Mouse (Mus musculus): ENCODE data around the gene Ncoa7. TPM values are rescaled to one million over a fixed set of nuclear protein-coding genes. Genes with fewer than 3 reads are reported as not detected.

The Ncoa7 gene
- total RNA-seq, 2 experiments from 2014 or later = 6.4 TPM

DNA sequence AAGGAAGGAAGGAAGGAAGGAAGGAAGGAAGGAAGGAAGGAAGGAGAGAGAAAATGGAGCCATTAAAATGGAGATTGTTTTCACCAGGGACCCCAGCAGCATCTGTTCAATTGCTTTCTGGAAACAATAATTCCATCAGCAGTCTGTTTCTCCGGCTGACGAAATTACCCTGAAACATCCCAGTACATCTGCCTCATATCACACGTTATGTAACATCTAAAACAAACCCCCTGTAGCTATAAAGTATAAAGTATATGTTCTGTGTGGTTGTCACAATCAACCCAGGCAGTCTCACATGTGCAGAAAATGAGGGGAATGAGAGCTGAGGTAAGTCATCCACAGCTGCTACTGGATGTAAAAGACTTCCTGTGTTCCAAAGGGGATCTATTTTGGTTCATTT, 49.0 kb downstream of the Ncoa7 start:
- intact Hi-C loops (cut with DNase I) = no loop called here
- DNase-seq = no peak

DNA sequence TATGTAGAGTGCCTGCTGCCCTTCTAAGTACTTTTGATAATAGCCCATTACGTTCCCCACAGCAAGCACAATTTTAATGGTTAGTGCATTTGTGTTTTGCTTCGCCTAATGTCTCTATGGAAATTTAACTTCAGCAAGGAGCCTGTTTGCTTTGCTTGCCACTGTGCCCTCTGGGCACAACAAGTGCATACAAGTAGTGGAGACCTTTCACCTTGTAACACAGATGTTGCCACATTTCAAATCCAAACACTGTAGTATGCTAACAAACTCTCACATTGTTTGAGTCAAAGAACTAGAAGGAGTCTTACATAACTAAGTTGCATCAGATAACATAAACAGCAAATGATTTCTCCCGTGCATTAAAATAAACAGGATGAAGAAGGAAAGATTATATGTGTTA, 50.6 kb downstream of the Ncoa7 start:
- DNase-seq = no peak
- intact Hi-C loops (cut with DNase I) = no loop called here

DNA sequence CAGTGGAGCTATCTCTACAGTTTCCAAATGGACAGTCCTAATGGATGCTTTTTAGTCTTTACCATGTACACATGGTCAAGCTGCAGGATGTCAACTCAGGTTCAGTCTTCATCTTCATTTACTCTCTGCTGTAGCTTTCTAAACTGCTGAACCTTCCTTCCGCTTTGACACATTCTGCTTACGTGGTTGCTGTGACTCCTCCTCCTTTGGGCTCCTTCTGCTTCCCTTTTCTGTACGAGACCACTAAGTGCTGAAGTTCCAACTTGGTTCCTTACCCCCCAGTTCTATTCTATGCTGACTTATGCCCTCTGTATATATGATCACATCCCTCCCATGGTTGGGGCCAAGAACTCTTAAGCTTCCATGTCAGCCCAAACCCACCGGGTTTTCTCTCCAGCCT, 51.5 kb downstream of the Ncoa7 start:
- DNase-seq = no peak
- intact Hi-C loops (cut with DNase I) = no loop called here

DNA sequence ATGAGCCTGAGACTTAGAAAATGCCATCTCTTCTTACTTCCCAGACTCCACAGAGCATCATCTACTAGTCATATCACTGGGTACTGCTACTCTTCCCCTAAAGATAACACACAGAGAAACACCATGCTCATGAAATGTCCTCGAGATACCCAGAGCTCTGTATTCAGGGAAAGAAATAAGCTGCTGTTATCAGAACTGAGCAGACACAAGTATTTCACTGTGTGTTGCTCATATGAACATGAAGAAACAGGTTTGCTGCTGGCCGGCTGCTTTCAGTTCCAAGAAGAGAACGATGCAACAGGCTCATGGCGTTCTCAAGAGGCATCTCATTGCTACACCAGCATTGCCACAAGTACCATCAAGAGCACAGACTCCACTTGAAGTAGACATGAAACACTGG, 53.3 kb downstream of the Ncoa7 start:
- DNase-seq = no peak
- intact Hi-C loops (cut with DNase I) = no loop called here

DNA sequence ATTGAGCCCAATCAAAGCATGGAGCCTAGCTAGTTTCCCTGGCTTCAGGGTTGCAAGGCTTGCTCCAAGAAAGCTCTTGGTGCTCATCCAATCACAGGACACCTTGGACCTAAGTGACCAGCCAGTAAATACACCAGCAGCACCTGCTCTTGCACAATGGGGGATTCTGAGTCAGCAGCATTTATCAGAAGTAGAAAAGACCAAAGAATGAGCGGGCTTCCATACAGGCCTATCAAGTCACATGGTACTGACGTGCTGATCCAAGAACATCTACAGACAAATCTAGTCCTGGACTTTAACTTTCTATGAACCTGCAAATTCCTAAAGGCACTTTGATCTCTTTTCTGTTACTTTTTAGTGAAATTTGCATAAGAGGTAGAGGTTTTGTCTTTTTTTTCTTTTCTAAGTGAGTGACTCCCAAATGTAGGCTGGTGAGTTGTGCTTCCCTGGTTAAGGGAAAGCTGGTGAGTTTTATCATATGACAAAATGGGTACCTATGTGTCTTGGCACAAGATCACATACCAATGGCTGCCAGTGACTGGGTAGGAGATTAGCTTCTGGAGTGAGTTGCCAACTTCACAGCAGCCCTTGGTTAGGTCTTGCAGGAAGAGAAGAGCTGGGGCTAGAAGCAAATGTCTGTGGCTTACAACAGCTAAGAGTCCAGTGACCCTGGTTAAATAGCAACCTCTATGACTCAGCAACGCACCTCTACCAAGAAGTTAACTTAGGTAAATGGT, 57.7 kb downstream of the Ncoa7 start:
- intact Hi-C loops (cut with DNase I) = no loop called here
- peak in 1 of 2 experiments; percentile 13 for DNase-seq

DNA sequence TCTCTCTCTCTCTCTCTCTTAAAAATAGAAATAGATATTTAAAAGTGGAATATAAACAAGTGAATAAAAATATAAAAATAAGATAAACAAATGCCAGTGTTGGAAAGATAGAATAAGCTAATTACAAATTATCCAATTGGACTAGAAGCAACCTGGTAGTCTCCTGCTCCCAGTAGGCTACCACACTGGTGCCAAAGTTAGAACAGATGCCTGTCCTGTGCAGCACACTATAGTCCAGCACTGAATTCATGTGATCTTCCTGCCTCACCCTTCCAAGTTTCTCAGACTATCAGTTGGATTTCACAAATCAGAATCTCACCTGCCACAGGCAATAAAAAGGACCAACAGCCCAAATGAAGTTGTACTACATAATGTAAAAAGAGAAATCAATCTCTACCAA, 59.9 kb downstream of the Ncoa7 start:
- no peak for DNase-seq
- intact Hi-C loops (cut with DNase I) = no loop called here

DNA sequence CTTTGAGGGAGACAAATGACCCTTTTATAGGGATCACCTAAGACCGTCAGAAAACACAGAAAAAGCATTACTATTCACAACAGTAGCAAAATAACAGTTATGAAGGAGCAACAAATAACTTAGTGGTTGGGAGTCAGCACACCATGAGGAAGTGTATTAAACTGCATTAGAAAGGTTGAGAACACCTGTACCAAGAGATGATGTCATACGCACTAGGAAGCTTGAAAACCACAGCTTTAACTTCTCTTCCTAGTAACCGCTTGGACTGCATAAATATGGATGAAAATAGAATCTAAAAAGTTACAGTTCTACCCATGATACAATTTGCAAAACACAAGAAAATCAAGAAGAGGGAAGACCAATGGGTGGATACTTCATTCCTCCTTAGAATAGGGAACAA, 64.7 kb downstream of the Ncoa7 start:
- no peak for DNase-seq
- intact Hi-C loops (cut with DNase I) = no loop called here

DNA sequence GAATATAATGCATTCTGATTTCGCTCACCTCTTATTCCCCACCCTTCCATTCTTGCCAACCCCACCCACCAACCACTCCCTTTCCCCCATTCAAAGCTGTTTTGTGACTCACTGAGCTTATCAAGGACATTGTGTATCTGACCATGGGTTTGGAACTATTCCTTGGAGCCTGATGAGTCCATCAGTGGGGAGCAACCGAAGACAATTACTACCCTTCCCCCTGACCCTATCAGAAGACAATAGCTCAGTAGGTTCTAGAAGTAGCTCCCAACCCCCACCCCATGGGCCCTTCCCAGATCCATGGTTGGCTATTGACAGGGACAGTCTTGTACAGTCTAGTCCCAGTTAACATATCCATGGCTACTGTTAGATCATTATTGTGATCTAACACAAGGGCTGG, 65.8 kb downstream of the Ncoa7 start:
- no peak for DNase-seq
- intact Hi-C loops (cut with DNase I) = no loop called here

DNA sequence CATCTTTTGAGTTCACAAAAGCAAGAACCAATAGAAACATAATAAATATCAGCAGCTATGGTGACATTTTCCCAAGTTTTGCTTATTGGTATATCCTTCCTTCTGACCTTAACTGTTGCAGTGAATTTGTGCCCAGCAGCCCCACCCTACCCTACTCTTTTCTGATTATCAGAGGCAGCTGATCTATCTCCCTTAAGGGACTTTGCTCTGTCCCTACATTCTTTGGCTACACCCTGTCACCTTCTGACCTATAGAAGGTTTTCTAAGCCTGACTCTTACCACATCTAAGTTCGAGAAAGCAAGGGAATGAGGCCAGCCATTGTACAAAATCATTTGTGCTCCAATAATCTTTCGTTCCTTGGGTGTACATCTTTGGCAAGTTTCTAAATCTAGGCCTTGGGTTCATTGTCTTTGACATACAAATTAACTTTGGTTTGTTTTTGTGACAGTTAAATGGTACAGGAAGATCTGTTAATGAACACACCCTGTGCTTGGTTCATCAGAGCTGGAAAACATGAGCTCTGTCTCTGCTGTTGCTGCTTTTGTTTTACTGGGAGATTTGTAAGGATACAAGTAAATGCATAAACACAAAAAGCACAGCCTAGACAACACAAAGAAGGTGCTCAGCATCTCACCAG, 69.9 kb downstream of the Ncoa7 start:
- intact Hi-C loops (cut with DNase I) = no loop called here
- no peak for DNase-seq

DNA sequence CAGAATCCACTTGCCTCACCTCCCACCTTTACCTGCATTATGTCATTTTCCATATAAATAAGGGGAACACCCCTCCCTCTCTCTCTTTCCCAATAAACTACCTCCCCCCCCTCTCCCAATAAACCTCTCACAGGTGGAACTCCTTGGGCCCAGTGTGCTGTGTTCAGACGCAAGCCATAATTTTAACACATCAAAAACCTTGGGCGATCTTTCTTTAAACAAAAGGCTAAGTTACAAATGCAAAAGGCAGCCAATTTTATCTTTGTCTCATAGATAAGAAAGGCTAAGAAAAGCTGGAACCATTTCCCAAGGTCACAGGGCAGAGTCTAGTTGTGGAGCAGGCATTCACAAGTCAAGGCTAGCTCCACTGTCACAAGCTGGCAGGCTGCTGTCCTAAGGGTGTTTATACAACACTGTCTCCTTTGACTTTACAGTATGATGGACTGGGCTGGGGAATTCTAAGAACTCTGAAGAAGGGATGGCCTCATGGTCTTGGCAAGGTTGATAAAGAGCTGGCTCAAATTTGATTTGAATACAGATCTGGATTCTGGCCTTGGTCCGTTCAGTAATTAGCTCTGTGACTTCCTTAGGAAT, 71.7 kb downstream of the Ncoa7 start:
- intact Hi-C loops (cut with DNase I) = no loop called here
- peak in 1 of 2 experiments; percentile 6 for DNase-seq

DNA sequence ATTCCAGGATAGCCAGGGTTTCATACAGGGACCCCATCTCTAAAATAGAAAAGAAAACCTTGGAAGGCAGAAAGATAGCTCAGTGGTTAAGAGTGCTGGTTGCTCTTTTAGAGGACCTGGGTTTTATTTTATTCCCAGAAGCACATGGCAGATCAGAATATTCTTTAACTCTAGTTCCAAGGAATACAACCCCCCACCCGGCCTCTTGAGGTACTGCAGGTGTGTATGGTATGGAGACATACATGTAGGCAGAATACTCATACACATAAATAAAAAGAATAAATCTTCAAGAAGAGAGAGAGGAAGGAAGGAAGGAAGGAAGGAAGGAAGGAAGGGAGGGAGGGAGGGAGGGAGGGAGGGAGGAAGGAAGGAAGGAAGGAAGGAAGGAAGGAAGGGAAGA, 72.3 kb downstream of the Ncoa7 start:
- DNase-seq = no peak
- intact Hi-C loops (cut with DNase I) = no loop called here

DNA sequence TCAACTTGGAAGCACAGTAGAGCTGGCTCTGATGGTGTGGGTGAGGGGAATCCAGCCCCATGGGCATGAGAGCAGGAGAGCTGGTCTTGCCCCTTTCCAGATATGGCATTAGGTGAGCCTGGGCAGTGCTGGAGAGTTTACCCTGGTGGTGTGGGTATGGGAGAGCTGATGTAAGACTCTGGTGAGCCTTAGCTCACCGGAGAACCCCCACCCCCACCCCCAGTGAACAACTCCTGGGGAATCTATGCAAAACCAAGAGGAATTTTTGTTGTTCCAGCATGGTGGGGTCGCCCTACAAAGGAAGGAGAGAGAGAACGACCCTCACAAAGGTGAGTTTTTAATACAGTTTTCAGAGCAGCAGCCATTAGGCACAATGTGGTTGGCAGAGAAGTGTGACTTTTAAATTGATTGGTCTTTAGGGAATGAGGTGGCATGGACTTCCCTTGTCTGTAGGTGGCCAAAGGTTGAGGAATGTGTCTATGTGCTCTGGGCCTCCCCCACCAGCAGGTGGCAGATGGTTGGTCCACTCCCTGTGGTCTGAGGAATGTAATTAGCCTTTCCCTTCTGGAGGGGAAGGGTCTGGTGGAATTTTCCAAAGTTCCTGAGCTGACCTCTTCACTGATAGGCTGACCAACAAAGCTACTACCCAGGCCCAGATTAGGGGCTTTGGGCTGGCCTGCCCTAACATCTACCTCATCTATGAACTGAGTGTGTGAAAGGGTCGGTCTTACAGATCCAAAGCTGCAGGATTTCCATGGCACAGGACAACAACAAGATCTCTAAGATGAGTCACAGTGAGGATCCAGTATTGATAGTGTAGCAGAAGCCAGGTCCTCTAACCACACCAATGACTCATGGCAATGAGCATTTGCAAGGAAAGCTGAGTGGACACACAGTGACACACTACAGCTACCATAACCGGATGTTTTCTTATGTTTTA, 73.7 kb downstream of the Ncoa7 start:
- no peak for DNase-seq
- intact Hi-C loops (cut with DNase I) = loop anchor here (10.0 kb wide), 1 partner anchor 1195 kb away; the partner anchor contains the start of gene Rspo3

DNA sequence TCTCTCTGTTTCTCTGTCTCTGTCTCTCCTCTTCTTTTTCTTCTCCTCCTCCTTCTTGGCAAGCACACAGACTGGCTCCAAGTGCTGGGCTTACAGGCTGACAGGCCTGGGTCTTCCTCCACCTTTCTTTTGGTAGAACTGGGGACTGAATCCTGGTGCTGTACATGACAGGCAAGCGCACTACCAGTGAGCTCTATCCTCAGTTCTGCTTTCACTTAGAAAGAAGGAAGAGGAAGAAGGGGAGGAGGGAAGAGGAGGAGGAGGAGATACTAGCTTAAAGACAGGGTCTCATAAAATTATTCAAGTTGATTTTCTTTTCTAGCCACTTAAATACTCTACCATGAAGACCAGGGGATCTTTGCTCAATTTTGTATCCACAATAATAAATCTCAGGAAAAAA, 80.1 kb downstream of the Ncoa7 start:
- intact Hi-C loops (cut with DNase I) = loop anchor here (10.0 kb wide), 1 partner anchor 1188 kb away; the partner anchor contains the start of gene Rspo3
- no peak for DNase-seq

DNA sequence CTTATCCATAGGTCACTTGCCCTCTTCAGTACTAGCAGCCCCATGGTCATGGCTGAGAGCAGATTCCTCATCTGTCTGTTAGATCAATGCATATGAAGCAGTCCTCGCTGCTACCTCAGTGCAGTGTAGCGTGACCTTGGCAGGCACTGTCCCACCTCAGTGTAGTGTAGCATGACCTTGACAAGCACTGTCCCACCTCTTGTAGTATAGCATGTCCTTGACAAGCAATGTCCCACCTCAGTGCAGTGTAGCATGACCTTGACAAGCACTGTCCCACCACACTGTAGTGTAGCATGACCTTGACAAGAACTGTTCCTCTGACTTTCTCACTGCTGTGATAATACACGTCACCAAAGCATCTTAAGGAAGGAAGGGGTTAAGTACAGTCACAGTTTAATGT, 82.6 kb downstream of the Ncoa7 start:
- no peak for DNase-seq
- intact Hi-C loops (cut with DNase I) = loop anchor here (10.0 kb wide), 1 partner anchor 1186 kb away; the partner anchor contains the start of gene Rspo3

DNA sequence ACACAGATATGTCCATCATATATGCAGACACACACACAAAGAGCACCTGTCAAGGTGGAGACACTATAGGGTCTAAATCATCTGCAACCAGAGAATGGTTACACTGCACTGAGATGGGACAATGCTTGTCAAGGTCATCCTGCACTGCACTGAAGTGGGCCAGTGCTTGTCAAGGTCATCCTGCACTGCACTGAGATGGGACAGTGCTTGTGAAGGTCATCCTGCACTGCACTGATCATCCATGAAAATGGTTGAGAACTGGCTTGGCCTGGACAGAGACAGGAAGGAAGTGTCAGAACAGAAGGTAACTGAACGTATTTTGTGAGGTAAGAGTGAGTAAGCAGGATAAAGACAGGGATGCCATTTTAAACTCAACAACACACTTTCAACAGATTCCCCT, 83.2 kb downstream of the Ncoa7 start:
- DNase-seq = no peak
- intact Hi-C loops (cut with DNase I) = loop anchor here (5.0 to 10.0 kb wide), 2 partner anchors 82 to 1185 kb away; partner anchors contain the start of genes Ncoa7 and Rspo3

DNA sequence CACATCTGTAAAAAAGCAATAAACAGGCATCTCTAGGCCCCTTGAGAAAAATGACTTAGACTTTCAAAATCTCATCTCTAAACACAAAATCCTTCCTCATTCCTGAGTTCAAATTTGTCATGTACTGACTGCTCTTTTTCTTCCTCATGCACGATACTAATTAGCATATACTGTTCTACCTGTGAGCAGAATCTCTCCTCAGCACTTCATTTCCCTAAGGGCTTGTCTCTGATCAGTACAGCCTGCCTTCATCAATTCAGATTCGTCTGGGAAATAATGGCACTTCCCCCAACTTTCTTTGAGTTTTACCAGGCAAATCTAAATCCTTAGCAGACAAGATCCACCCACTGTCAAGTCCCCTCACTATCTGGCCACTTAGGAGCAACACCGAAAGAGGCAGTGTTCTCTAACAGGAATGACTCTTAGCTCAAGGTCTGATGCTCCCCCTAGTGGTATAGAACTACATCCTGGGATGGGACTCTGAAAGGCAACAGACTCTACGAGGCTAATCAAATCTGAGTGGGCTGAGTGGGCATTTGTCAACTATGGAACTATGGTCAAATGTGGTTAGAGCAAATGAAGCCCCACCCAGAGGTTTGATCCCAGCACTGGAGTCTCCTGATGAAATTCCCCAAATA, 84.3 kb downstream of the Ncoa7 start:
- intact Hi-C loops (cut with DNase I) = loop anchor here (5.0 kb wide), 1 partner anchor 83 kb away; the partner anchor contains the start of gene Ncoa7
- DNase-seq = peak; percentile 19 to 34

DNA sequence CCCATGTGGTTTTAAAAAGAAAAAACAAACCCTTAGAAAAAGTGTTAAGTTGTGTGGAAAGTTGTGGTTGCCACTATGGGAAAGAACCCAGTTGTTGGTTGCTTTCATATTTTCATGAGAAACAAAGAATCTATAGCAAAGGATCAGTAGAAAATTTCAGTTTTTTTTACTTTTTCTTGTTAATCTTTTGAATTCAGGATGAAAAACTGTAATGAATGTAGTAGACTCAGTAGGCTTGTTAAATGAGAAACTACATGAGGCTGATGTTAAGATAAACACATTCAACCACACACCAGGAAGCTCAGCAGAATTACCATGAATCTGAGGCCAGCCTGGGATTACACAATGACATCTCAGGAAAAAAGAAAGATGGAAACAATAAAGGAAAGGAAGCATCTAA, 87.0 kb downstream of the Ncoa7 start:
- intact Hi-C loops (cut with DNase I) = loop anchor here (5.0 kb wide), 1 partner anchor 86 kb away; the partner anchor contains the start of gene Ncoa7
- DNase-seq = no peak

DNA sequence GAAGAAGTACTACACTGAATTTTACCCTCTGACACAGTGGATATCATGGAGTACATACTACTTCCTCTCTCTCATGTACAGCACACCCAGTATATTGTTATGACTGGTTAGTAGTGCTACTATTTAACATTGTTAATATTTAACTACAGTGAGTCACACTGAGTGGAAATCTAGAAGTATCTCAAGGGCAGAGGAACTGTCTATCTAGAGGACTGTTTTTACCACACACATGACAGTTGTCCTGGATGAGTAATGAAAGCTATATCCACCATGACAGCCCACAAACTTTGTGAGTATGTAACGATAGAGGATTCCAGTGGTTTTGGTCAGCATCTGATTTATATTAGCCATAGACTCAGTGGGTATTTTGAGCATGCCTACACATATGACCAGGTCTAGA, 90.6 kb downstream of the Ncoa7 start:
- intact Hi-C loops (cut with DNase I) = no loop called here
- DNase-seq = no peak

DNA sequence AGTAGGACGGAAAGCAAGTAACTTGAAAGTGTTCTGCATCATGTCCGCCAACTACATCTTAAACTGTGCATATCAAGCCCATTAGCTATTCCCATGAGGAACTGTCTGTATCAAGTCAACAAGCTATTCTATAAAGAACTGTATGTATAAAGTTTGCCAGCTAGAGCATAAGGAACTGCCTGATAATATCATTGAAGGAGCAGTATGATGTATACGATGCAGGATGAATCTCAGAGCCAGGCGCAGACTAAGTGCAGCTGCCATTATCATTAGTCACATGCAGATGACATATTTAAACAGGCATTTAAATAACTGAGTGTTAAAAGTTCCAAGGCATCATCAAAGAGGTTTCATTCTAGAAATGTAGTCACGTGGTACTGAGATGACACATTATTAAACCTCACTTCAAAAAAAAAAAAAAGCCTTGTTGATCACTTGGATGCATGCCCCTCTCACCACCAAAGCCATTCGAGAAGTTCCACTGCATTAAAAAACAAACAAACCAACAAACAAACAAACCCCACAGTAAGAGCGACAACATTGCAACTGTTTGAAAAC, 93.2 kb downstream of the Ncoa7 start:
- intact Hi-C loops (cut with DNase I) = no loop called here

DNA sequence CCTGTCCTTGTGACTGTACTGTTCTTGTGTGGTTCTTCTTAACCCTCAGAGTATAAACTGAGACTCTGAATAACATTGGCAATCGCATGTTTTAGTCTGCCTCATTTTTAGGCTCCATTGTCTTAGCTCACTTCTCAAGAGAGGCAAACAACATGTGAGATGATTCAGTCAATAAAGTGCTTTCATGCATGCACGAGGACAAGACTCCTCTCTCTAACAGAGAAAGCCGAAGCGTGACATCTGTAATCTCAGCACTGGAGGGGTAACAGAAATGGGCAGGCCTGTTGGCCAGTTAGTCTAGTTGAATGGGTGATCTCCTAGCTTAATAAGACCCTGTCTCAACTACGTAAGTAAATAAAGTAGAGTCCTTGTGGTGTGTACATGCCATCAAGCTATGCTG, 95.1 kb downstream of the Ncoa7 start:
- intact Hi-C loops (cut with DNase I) = no loop called here
- no peak for DNase-seq

More for the DNA sequence above, 93.2 kb downstream of the Ncoa7 start:
- DNase-seq = no peak

Measured in heart, postnatal 14 days (tissue).